Mouse (Mus musculus) intestine, embryonic 14.5 days (tissue): ENCODE measurements around the gene 1700084M14Rik. TPM values are rescaled to one million over a fixed set of nuclear protein-coding genes. Genes with fewer than 3 reads are reported as not detected.
"Not testable (repeated sequence)": the region's sequence is repeated elsewhere in the genome, so short reads cannot be mapped to it uniquely, and the experiment has no call there.

Source experiments
- ATAC-seq: fragments of 200-750 bp; cut with Nextera tagmentation; replicated peaks from 2 replicates; pipeline ENCODE4 v1.8.0; 2017; ENCODE audit warnings: low read depth, moderate number of reproducible peaks, moderate TSS enrichment, moderate library complexity; ENCODE audit not compliant: low FRiP score, low TSS enrichment
- DNase-seq: peaks from one replicate; pipeline ENCODE4 v3.0.0-alpha.2; 2018; ENCODE audit warnings: low spot score
- H3K27ac ChIP-seq: fragments of 300-500 bp; sonication (generic); 2 replicates; pipeline ENCODE4 v1.5.1; 2014; ENCODE audit warnings: low read depth, mild to moderate bottlenecking, control low read depth
- H3K27me3 ChIP-seq: fragments of 300-500 bp; sonication (generic); replicated peaks from 2 replicates; pipeline ENCODE4 v1.6.1; 2014; ENCODE audit warnings: low read length, control low read depth; ENCODE audit not compliant: control insufficient read depth, insufficient read depth
- H3K36me3 ChIP-seq: fragments of 300-500 bp; sonication (generic); 2 replicates; pipeline ENCODE4 v1.6.1; 2014; ENCODE audit warnings: low read length, control low read depth; ENCODE audit not compliant: control insufficient read depth, insufficient read depth
- H3K4me1 ChIP-seq: fragments of 300-500 bp; sonication (generic); replicated peaks from 2 replicates; pipeline ENCODE4 v1.6.1; 2014; ENCODE audit warnings: low read length, control low read depth, mixed read lengths; ENCODE audit not compliant: control insufficient read depth, insufficient read depth
- H3K4me2 ChIP-seq: fragments of 300-500 bp; sonication (generic); 2 replicates; pipeline ENCODE4 v1.6.1; 2014; ENCODE audit warnings: low read length
- H3K4me3 ChIP-seq: fragments of 300-500 bp; sonication (generic); 2 replicates; pipeline ENCODE4 v1.5.1; 2014; ENCODE audit warnings: low read depth, low read length, control low read depth, mixed read lengths
- H3K9ac ChIP-seq: fragments of 300-500 bp; sonication (generic); 2 replicates; pipeline ENCODE4 v1.6.1; 2014; ENCODE audit warnings: mild to moderate bottlenecking, low read length
- H3K9me3 ChIP-seq: fragments of 300-500 bp; sonication (generic); 2 replicates; pipeline ENCODE4 v1.6.1; 2016; ENCODE audit warnings: low read length, control low read depth; ENCODE audit not compliant: control insufficient read depth
- WGBS: fragments of 180-500 bp; shearing (Covaris S2); extraction: QIAGEN DNeasy Blood & Tissue Kit; methylation state at CpG from one replicate; pipeline ENCODE4 v1.1.7; 2014; 5-methylcytosine and 5-hydroxymethylcytosine counted together
- polyA plus RNA-seq: library from polyadenylated mRNA; unstranded; fragments of >200 nt; fragmentation: Nextera tagmentation; extraction: Ambion mirVana; gene quantifications from 2 replicates; pipeline ENCODE4 v1.2.1, GENCODE M21; 2014

The 1700084M14Rik gene
- not detected in 2 replicates for polyA plus RNA-seq

DNA sequence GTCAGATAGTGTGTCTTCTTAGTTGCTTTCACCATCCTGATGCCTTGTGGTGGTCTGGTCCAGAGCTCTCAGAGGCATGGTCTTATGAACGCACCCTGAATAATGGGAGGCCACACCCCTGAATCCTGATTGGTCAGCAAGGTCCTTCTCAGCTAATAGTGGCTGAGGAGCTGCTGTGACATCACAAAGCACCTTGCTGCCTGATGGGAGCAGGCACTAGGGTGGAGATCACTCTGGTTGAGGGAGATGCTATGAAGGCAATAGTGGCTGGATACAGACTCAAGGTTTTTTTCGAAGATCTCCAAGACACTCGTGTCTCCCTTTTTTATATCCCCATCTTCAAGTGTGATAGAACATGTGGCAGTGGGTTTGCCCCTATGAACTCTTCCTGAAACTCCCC, at the start of gene 1700084M14Rik:
Gene 1700084M14Rik (minus strand): TSS at position 101 of the 400 bp plus-strand sequence.
- H3K9me3 ChIP-seq, H3K27ac ChIP-seq, H3K9ac ChIP-seq, DNase-seq, H3K27me3 ChIP-seq, H3K4me2 ChIP-seq, H3K36me3 ChIP-seq, H3K4me1 ChIP-seq, ATAC-seq, H3K4me3 ChIP-seq: not testable (repeated sequence)
- 84% methylated on average over 3 of the region's 3 CpGs for WGBS

Other genes with a start within 250 kb of the 1700084M14Rik start
- gene Mageb2, start 244.2 kb downstream of the 1700084M14Rik start, polyA plus RNA-seq: not detected in 2 replicates
- not detected in 2 replicates for gene Gm5072, start 183.4 kb downstream of the 1700084M14Rik start, polyA plus RNA-seq
- gene Gm8914, start 95.8 kb downstream of the 1700084M14Rik start, polyA plus RNA-seq: not detected in 2 replicates
- gene Gm14781, start 56.3 kb upstream of the 1700084M14Rik start, polyA plus RNA-seq: not detected in 2 replicates
- not detected in 2 replicates for gene Mageb5, start 207.1 kb upstream of the 1700084M14Rik start, polyA plus RNA-seq